Mouse (Mus musculus) heart, postnatal 0 days (tissue): ENCODE measurements around the gene Ccdc88b. TPM values are rescaled to one million over a fixed set of nuclear protein-coding genes. Genes with fewer than 3 reads are reported as not detected.

Experiments used
- ATAC-seq: fragments of 200-750 bp; cut with Nextera tagmentation; 2 replicates; pipeline ENCODE4 v1.8.0; 2017; ENCODE audit warnings: low read depth, moderate number of reproducible peaks, moderate library complexity; ENCODE audit not compliant: insufficient read depth
- DNase-seq: peaks from one replicate; pipeline ENCODE4 v3.0.0-alpha.2; 2016; ENCODE audit warnings: low spot score
- H3K27ac ChIP-seq: fragments of 300-500 bp; sonication (generic); 2 replicates; pipeline ENCODE4 v1.5.1; 2014; ENCODE audit warnings: low read depth, mild to moderate bottlenecking
- H3K27me3 ChIP-seq: fragments of 300-500 bp; sonication (generic); 2 replicates; pipeline ENCODE4 v1.6.1; 2014; ENCODE audit warnings: low read length, mixed read lengths; ENCODE audit not compliant: control insufficient read depth, insufficient read depth
- H3K36me3 ChIP-seq: fragments of 300-500 bp; sonication (generic); replicated peaks from 2 replicates; pipeline ENCODE4 v1.6.1; 2014; ENCODE audit warnings: low read length, mixed read lengths; ENCODE audit not compliant: control insufficient read depth, insufficient read depth
- H3K4me1 ChIP-seq: fragments of 300-500 bp; sonication (generic); 2 replicates; pipeline ENCODE4 v1.6.1; 2014; ENCODE audit warnings: antibody characterized with exemption; ENCODE audit not compliant: control insufficient read depth, insufficient read depth
- H3K4me2 ChIP-seq: fragments of 300-500 bp; sonication (generic); 2 replicates; pipeline ENCODE4 v1.6.1; 2014; ENCODE audit warnings: low read depth, mild to moderate bottlenecking, low read length, moderate library complexity
- H3K4me3 ChIP-seq: fragments of 300-500 bp; sonication (generic); 2 replicates; pipeline ENCODE4 v1.5.1; 2014; ENCODE audit warnings: low read depth, low read length
- H3K9ac ChIP-seq: fragments of 300-500 bp; sonication (generic); replicated peaks from 2 replicates; pipeline ENCODE4 v1.6.1; 2014; ENCODE audit warnings: low read depth, low read length, mixed read lengths
- H3K9me3 ChIP-seq: fragments of 300-500 bp; sonication (generic); replicated peaks from 2 replicates; pipeline ENCODE4 v1.6.1; 2016; ENCODE audit warnings: low read length; ENCODE audit not compliant: control insufficient read depth
- CTCF ChIP-seq: IDR thresholded peaks from 2 replicates; pipeline ENCODE4 v1.5.1; 2016; ENCODE audit warnings: antibody characterized with exemption, control low read depth, low read depth
- EP300 ChIP-seq: IDR thresholded peaks from 2 replicates; pipeline ENCODE4 v1.6.1; 2016; ENCODE audit warnings: antibody characterized with exemption, low read depth
- WGBS: fragments of 180-500 bp; shearing (Covaris S2); extraction: QIAGEN DNeasy Blood & Tissue Kit; methylation state at CpG from one replicate; pipeline ENCODE4 v1.1.7; 2014; 5-methylcytosine and 5-hydroxymethylcytosine counted together
- microRNA-seq: library from miRNA; unstranded; fragments of <30 nt; microRNA quantifications from one replicate; pipeline ENCODE4, GENCODE M21; 2016
- polyA plus RNA-seq: library from polyadenylated mRNA; unstranded; fragments of >200 nt; fragmentation: Nextera tagmentation; extraction: Ambion mirVana; gene quantifications from 2 replicates; pipeline ENCODE4 v1.2.1, GENCODE M21; 2015
- total RNA-seq: library from RNA; depleted of rRNA; stranded (reverse); fragments of >200 nt; gene quantifications from 2 replicates; pipeline ENCODE4 v1.2.3, GENCODE M21; 2014; ENCODE audit warnings: low replicate concordance; rRNA removed

Ccdc88b gene
- total and polyA plus RNA-seq, 2 experiments from 2014 or later, result 0.11 to 0.36 TPM

DNA sequence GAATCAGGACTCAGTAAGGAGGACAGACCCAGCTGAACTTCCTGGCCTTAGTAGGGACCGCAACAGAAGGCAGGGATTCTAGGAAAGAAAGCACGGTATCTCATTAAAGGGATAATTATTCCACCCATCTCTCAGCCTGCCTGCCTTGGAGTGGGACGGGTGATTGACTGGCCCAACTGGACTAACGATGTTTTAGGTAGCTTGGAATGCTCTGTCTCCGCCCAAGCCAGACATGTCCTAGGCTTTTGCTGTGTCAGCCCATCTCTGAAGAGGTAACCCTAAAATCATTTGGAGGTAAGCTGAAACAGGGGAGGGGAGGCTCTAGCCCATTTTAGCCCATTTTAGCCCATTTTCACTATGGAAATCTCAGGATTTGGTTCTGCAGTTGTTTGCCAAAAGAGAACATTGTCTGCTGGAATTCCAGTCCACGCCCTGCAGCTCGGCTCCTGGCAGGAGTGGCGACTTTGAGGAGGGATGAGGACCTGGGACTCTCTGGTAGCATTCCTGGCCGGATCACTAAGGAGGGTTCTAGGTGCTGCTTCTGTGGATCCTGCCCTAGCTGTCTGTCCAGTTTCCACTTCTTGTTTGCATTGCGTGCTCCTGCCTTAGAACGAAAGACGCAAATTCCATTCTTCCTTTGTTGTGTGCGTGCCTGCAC is 37.3 kb downstream of the Ccdc88b start:
- no peak for ATAC-seq
- WGBS, result 82% methylated on average over 13 of the region's 13 CpGs
- no peaks in the 10 kb centered on the region for H3K27me3 ChIP-seq

GRCm38 (mm10) chr19:6819143-6819827 is 38.7 kb downstream of the Ccdc88b start:
- TF ChIP-seq EP300 (no peak), CTCF (no peak)
- 37% methylated on average over 10 of the region's 10 CpGs for WGBS
- no peak for ATAC-seq

More for the DNA sequence above, 37.3 kb downstream of the Ccdc88b start:
- DNase-seq, result no peak
- Histone ChIP-seq H3K9ac (no peak overlapping the region), H3K4me2 (no peak overlapping the region), H3K36me3 (no peaks in the 10 kb centered on the region), H3K4me1 (no peaks in the 10 kb centered on the region), H3K27ac (no peak overlapping the region), H3K9me3 (no peaks in the 10 kb centered on the region), H3K4me3 (no peak overlapping the region)
- TF ChIP-seq EP300 (no peak), CTCF (no peak)

GRCm38 (mm10) chr19:6814958-6815357 is 43.1 kb downstream of the Ccdc88b start:
- Histone ChIP-seq H3K27me3 (no peaks in the 10 kb centered on the region), H3K9ac (no peak overlapping the region), H3K9me3 (no peaks in the 10 kb centered on the region), H3K4me3 (no peak overlapping the region), H3K27ac (no peak overlapping the region), H3K4me1 (no peaks in the 10 kb centered on the region), H3K4me2 (no peak overlapping the region), H3K36me3 (no peaks in the 10 kb centered on the region)
- TF ChIP-seq EP300, result no peak
- no peak for TF ChIP-seq CTCF
- DNase-seq, result no peak
- WGBS, result 65% methylated on average over 3 of the region's 3 CpGs
- ATAC-seq, result no peak

More at GRCm38 (mm10) chr19:6819143-6819827, 38.7 kb downstream of the Ccdc88b start:
- no peaks in the 10 kb centered on the region for H3K9me3 ChIP-seq
- H3K9ac ChIP-seq, result no peak overlapping the region
- H3K27me3 ChIP-seq, result no peaks in the 10 kb centered on the region
- H3K27ac ChIP-seq, result no peak overlapping the region
- H3K36me3 ChIP-seq, result no peaks in the 10 kb centered on the region
- H3K4me1 ChIP-seq, result no peaks in the 10 kb centered on the region
- no peak overlapping the region for H3K4me2 ChIP-seq
- DNase-seq, result no peak
- H3K4me3 ChIP-seq, result no peak overlapping the region

DNA sequence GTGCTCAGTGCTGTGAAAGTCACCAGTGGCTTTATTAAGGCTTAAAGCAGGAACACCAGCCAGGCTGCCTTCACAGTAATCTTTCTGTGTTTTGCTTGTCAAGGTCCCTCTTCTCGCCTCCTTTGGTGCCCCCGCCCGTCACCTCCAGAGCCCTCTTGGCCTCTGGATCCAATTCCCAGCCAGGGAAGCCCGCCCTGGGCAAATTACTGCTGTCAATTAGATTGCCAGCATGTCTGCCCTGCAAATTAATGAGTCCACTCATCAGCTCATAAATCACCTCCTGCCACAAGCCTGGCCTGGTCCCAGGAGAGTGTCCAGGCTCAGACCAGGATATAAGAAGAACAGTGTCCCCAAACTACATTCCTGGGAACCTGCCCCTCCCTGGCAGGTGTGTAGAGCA is 43.6 kb downstream of the Ccdc88b start:
- Histone ChIP-seq H3K4me3 (no peak overlapping the region), H3K27me3 (no peaks in the 10 kb centered on the region), H3K4me2 (no peak overlapping the region), H3K9ac (no peak overlapping the region), H3K9me3 (no peaks in the 10 kb centered on the region), H3K4me1 (no peaks in the 10 kb centered on the region), H3K27ac (no peak overlapping the region), H3K36me3 (no peaks in the 10 kb centered on the region)
- no peak for TF ChIP-seq CTCF
- TF ChIP-seq EP300, result no peak
- 57% methylated on average over 4 of the region's 4 CpGs for WGBS
- ATAC-seq (no peak), DNase-seq (no peak)

Small RNA genes within 50 kb of the gene (microRNA-seq; reads per million reads assigned to microRNA genes)
- gene Mir5046, result not detected

Other genes starting within 250 kb of the Ccdc88b start
- 16.6 and 30.3 TPM in 2 replicates for gene Rps6ka4, start 17.6 kb downstream of the Ccdc88b start, total RNA-seq
- 12.4 and 13.4 TPM in 2 replicates for gene Rps6ka4, start 17.6 kb downstream of the Ccdc88b start, polyA plus RNA-seq
- 61.8 and 61.9 TPM in 2 replicates for gene Trmt112, start 51.5 kb upstream of the Ccdc88b start, total RNA-seq
- gene Trmt112, start 51.5 kb upstream of the Ccdc88b start, polyA plus RNA-seq, result 57.6 and 61.4 TPM in 2 replicates
- gene Prdx5, start 51.9 kb upstream of the Ccdc88b start, total RNA-seq, result 215 and 344 TPM in 2 replicates
- gene Prdx5, start 51.9 kb upstream of the Ccdc88b start, polyA plus RNA-seq, result 623 and 629 TPM in 2 replicates
- gene Esrra, start 63.6 kb upstream of the Ccdc88b start, total RNA-seq, result 189 and 194 TPM in 2 replicates
- gene Esrra, start 63.6 kb upstream of the Ccdc88b start, polyA plus RNA-seq, result 49.1 and 51.7 TPM in 2 replicates
- gene Catsperz, start 67.2 kb upstream of the Ccdc88b start, total RNA-seq, result not detected in 2 replicates
- 2.2 and 2.5 TPM in 2 replicates for gene Catsperz, start 67.2 kb upstream of the Ccdc88b start, polyA plus RNA-seq
- not detected in 2 replicates for gene Kcnk4, start 76.3 kb upstream of the Ccdc88b start, total RNA-seq
- 0.04 and 0.30 TPM in 2 replicates for gene Kcnk4, start 76.3 kb upstream of the Ccdc88b start, polyA plus RNA-seq
- 46.8 and 76.0 TPM in 2 replicates for gene Bad, start 83.7 kb upstream of the Ccdc88b start, total RNA-seq
- 60.7 and 62.6 TPM in 2 replicates for gene Bad, start 83.7 kb upstream of the Ccdc88b start, polyA plus RNA-seq
- gene Gpr137, start 84.3 kb upstream of the Ccdc88b start, total RNA-seq, result 23.4 and 46.1 TPM in 2 replicates
- 16.8 and 20.9 TPM in 2 replicates for gene Gpr137, start 84.3 kb upstream of the Ccdc88b start, polyA plus RNA-seq
- gene Ppp1r14b, start 116.8 kb upstream of the Ccdc88b start, total RNA-seq, result 88.3 and 100 TPM in 2 replicates
- gene Ppp1r14b, start 116.8 kb upstream of the Ccdc88b start, polyA plus RNA-seq, result 128 and 132 TPM in 2 replicates
- 24.9 and 46.0 TPM in 2 replicates for gene Plcb3, start 118.3 kb upstream of the Ccdc88b start, total RNA-seq
- gene Plcb3, start 118.3 kb upstream of the Ccdc88b start, polyA plus RNA-seq, result 8.3 and 8.6 TPM in 2 replicates
- gene Fkbp2, start 122.3 kb upstream of the Ccdc88b start, total RNA-seq, result 0.65 and 8.5 TPM in 2 replicates
- gene Fkbp2, start 122.3 kb upstream of the Ccdc88b start, polyA plus RNA-seq, result 59.9 and 65.2 TPM in 2 replicates
- gene Vegfb, start 129.4 kb upstream of the Ccdc88b start, total RNA-seq, result 74.8 and 122 TPM in 2 replicates
- gene Vegfb, start 129.4 kb upstream of the Ccdc88b start, polyA plus RNA-seq, result 193 and 194 TPM in 2 replicates
- 51.4 and 75.2 TPM in 2 replicates for gene Dnajc4, start 134.4 kb upstream of the Ccdc88b start, total RNA-seq
- gene Dnajc4, start 134.4 kb upstream of the Ccdc88b start, polyA plus RNA-seq, result 58.5 and 59.7 TPM in 2 replicates
- gene Nudt22, start 137.9 kb upstream of the Ccdc88b start, total RNA-seq, result 42.1 and 45.3 TPM in 2 replicates
- gene Nudt22, start 137.9 kb upstream of the Ccdc88b start, polyA plus RNA-seq, result 48.1 and 49.5 TPM in 2 replicates
- gene Trpt1, start 137.9 kb upstream of the Ccdc88b start, total RNA-seq, result 12.6 and 32.0 TPM in 2 replicates
- 27.1 and 28.4 TPM in 2 replicates for gene Trpt1, start 137.9 kb upstream of the Ccdc88b start, polyA plus RNA-seq
- 8.9 and 11.1 TPM in 2 replicates for gene Fermt3, start 161.3 kb upstream of the Ccdc88b start, total RNA-seq
- 4.9 and 5.1 TPM in 2 replicates for gene Fermt3, start 161.3 kb upstream of the Ccdc88b start, polyA plus RNA-seq
- 94.6 and 99.7 TPM in 2 replicates for gene Stip1, start 181.8 kb upstream of the Ccdc88b start, total RNA-seq
- 98.3 and 98.5 TPM in 2 replicates for gene Stip1, start 181.8 kb upstream of the Ccdc88b start, polyA plus RNA-seq
- 122 and 170 TPM in 2 replicates for gene Macrod1, start 198.6 kb upstream of the Ccdc88b start, total RNA-seq
- 112 and 113 TPM in 2 replicates for gene Macrod1, start 198.6 kb upstream of the Ccdc88b start, polyA plus RNA-seq
- 0.23 and 0.89 TPM in 2 replicates for gene Flrt1, start 247.5 kb upstream of the Ccdc88b start, total RNA-seq
- gene Flrt1, start 247.5 kb upstream of the Ccdc88b start, polyA plus RNA-seq, result 1.0 TPM in 2 replicates